Mouse (Mus musculus) adrenal gland, adult 18-20 months (tissue): ENCODE measurements around the gene Lect2. TPM values are rescaled to one million over a fixed set of nuclear protein-coding genes. Genes with fewer than 3 reads are reported as not detected.

Experiments
- DNase-seq, 2 experiments: peaks; one replicate each; pipeline ENCODE4 v3.0.0; 2021 to 2022; ENCODE audit warnings: low spot score in 2 of 2
- total RNA-seq, 2 experiments: library from RNA; stranded (reverse); gene quantifications; 1 replicate in 1 of 2; 2 replicates in 1 of 2; pipeline ENCODE4 v1.2.3; 2021

Gene Lect2
- total RNA-seq, 2 experiments from 2014 or later = not detected

DNA sequence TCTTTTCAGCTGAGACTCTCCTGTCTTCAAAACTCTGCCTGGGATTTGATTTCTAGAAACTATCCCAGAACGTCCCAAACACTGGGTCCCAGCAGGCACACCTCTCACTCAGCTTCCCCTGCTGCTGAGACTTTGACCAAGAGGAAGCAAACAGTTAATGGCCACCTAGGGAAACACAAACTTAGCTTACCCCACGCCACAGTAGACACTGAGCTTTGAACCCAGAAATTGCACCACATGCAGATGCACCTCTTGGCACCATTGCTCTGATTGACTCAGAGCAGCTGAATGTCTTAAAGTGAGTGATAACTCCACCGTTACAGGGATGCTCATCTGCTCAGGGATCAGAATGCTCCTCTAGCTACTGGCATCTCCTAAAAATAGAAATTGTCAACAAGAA is 10.5 kb upstream of the Lect2 start:
- DNase-seq = no peak

DNA sequence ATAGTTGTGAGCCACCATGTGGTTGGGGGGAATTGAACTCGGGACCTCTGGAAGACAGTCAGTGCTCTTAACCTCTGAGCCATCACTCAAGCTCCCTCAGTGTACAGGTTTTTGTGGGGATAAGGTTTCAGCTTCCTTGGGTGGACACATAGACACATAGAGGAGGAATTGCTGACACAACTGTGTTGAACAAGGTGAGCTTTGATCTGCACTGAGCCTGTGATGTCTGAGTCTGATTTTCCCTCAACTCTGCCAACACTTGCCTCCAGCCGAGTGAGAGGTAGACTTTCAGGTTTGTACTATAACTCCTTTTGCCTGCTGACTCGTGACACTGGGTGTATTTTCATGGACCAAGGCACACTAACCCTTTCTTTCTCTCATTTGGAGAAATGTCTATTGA is 8.4 kb upstream of the Lect2 start:
- no peak for DNase-seq

DNA sequence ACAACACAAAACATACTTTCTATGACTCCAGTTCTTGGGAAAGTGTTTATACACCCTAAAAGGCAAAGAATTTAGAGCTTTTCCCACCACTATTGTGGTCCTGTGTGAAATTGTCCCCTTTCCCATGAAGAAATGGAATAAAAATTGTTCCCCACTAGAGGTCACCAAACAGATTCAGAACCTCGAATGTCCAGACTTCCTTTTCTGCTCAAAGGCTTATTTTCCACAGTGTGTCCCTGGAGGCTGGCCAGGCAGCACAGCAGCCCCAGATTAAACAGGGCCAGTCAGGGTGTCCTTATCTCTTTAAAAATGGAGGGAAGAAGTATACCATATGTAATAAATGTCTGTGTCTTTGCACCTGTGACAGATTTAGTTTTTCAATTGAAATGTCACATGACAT is 7.7 kb upstream of the Lect2 start:
- no peak for DNase-seq

GRCm38 (mm10) chr13:56554409-56554808 is 6.1 kb upstream of the Lect2 start:
- DNase-seq = no peak

GRCm38 (mm10) chr13:56553923-56554322 is 5.6 kb upstream of the Lect2 start:
- DNase-seq = no peak

- DNase-seq = no peak
Observed at GRCm38 (mm10) chr13:56551661-56552060, 3.4 kb upstream of the Lect2 start.

DNA sequence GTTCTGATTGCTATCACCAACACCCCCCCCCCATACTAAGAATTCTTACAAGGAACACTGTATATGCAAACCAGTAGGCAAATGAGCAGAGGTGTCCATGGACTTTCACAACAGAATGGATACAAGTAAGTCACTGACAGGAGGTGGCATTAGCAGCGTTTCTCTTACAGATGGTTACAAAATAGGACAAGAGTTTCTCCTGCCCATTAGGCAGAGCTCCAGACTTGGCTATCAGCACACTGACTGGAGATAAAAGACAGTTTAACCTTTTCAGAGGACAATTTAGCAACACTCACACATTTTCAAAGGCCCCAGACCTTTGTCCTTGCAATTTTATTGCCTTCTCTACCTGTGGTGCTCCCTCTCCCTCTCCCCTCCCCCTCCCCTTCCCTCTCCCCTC is 2.3 kb upstream of the Lect2 start:
- peak in 1 of 2 experiments; percentile 44 for DNase-seq

DNA sequence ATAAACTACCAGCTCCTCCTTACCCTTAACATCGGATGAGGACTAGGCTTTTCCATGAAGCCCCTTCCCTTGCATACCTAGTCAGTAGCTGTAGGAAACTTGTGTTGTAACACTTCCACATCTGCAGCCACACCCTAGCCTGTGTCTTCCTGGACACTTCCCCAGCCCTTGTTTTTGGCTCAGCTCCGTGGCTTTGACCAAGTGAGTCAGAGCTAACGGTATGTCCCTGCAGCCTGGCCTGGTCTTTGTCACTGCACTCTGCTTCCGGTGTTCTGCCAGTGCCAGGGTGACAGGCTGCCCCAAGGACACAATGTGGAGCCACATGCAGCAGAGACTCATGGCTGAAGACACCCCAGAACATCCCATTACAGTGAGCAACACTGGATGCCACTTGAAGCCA is 1.1 kb upstream of the Lect2 start:
- peak; percentile 43 to 48 for DNase-seq

DNA sequence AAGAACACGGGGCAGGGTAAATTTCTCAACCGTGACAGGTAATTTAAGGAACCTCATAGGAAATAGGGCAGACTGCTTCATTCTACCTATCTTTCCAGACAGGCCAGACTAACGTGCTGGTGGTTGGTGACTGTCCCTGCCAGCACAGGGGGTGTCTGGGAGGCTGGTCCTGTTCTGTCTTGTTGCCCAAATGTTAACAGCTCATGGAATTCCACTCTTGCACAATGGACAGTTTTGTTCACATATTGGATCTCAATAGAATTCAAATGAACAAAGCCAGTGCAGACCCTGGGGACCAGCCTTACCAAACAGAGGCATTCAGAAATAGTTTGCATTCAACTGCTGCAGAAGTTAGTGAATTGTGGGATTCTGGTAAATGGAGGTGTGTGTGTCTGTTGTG is 3.3 kb downstream of the Lect2 start:
- no peak for DNase-seq

DNA sequence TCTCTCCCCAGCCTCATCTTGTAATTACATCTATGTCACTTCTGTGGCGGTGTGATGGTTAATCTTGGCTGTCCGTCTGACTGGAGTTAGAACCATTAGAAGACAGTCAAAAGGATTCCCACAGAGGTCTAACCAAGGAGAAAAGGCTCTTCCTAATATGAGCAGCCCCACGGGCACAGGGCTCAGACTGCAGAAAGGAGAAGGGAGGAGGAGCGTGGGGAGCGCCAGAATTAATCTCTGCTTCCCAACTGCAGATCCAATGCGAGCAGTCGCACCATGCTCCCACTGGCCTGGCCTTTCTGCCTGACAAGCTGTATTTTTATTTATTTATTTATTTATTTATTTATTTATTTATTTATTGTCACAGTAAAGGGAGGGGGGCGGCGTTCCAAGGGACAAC is 4.5 kb downstream of the Lect2 start:
- DNase-seq = no peak

GRCm38 (mm10) chr13:56539846-56540245 is 8.5 kb downstream of the Lect2 start:
- DNase-seq = peak in 1 of 2 experiments; percentile 44

GRCm38 (mm10) chr13:56537026-56537425 is 11.3 kb downstream of the Lect2 start:
- no peak for DNase-seq

- no peak for DNase-seq
Observed at GRCm38 (mm10) chr13:56535570-56535969, 12.7 kb downstream of the Lect2 start.

- DNase-seq = no peak
Observed at GRCm38 (mm10) chr13:56534931-56535330, 13.4 kb downstream of the Lect2 start.

- no peak for DNase-seq
Observed at GRCm38 (mm10) chr13:56529685-56530084, 18.6 kb downstream of the Lect2 start.

DNA sequence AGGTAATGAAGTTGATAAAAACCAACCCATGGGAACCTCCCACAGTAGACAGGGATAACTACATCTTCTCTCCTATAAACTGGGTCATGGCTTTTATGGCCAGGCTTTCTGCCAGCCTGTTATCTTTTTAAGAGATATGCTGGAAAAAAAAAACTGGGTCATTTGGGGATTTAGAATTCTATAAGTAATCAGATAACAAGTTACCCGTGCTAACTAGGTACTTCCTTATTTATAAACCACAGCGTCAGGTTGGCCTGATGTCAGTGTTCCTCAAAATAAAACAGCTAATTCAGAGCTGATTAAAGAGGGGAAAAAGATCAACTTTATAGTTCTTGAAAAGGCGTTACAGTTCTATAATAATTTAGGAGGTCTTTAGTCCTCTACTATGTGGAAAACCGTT is 19.3 kb downstream of the Lect2 start:
- no peak for DNase-seq

DNA sequence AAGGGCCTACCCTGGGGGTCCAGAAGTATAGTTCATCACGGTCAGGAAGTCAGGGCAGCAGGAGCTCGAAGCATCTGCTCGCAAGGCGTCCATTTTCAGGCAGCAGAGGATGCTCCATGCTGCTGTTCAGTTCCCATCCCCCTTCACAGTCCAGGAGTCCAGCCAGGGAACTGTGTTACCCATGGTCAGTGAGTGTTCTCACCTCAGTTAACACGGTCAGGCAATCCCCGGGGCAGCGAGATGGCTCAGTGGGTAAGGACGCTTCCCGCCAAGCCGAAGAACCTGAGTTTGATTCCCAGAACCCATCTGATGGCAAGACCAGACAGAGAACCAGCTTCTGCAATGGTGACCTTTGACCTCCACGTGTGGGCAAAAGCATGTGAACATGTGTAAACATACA is 20.0 kb downstream of the Lect2 start:
- no peak for DNase-seq

DNA sequence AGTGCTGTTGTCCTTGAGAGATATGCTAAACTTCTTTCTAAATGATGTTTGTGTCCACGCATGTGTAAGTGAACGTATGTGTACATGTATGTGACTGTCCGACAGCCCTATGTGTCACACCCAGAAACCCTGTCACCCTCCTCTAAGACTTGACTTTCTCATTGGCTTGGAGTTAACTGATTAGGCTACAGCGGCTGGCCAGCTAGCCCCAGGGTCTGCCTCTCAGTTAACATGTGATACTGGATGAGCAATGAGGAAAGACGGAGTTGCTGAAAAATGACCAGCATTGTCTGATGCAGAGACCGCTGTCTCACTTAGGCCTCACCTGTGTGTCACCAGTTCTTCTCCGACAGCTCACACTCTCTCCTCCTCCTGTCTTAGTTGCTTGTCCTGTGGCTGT is 20.5 kb downstream of the Lect2 start:
- no peak for DNase-seq

GRCm38 (mm10) chr13:56526871-56527270 is 21.4 kb downstream of the Lect2 start:
- DNase-seq = no peak

DNA sequence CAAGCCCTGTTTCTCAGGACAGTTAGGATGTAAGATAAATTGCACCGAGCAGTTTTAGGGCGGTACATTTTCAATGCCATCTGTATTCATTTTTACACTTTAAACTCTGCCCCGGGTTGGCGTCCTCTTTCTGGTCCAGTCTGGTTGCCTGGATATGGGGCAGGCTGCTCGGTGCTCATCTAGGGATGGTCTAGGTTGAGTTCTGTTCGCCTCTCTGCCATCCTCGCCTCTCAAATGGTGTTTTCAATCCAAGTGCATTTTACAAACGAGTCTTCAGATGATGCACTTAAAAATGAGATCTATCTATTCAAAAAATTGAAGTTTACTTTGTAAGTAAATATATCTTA is 25.5 kb downstream of the Lect2 start:
- DNase-seq = no peak

DNA sequence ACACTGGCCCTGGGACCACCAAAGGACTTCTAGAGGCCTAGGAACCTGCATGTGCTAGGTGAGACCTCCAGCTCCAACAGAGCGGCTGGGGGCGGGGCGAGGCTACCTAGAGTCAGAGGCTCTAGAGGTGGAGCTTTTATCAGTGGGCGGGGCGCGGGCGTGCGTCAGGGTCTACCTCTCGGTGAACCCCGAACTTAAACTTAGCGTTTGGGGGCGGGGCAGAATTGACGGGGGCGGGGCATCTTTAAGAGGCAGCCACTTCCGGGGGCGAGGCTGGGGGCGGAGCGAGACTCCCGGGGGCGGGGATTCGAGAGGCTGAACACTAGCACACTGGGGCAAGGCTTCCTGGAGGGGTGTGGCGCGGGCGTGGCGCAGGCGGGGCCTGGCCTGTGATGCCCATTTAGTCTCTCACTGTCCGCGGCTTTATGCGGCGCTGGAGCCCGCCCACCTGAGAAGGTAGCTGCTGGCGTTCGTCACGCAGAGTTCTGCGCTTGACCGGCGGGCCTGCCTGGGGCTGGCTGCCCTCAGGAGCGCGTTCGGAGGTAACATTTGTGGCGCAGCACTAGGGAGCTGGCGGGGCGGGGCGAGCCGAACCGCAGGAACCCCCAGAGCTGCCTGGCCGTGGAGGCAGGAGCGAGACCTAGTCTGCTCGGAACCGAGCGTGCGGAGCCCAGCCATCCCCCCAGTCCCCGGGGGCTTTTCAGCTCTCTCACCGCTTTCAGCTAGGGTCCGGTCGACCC is 26.1 kb downstream of the Lect2 start, which contains the start of gene Fbxl21:
Fbxl21 (plus strand) TSS at position 392 of the 740 bp plus-strand sequence.
- DNase-seq = peak; percentile 89 to 92

GRCm38 (mm10) chr13:56516816-56517215 is 31.5 kb downstream of the Lect2 start:
- no peak for DNase-seq

- DNase-seq = no peak
Observed at GRCm38 (mm10) chr13:56516311-56516710, 32.0 kb downstream of the Lect2 start.
